Mouse (Mus musculus) testis, adult 2 months (tissue): Measurements from ENCODE around the gene Chek1.

ENCODE experiments used
- CTCF ChIP-seq: fragments of 200-500 bp; IDR thresholded peaks from 2 replicates; pipeline ENCODE4 v1.5.1; 2012; ENCODE audit warnings: low read depth, mild to moderate bottlenecking, inconsistent platforms, low read length, moderate library complexity; ENCODE audit not compliant: control insufficient read depth, insufficient read depth, insufficient replicate concordance
- POLR2A ChIP-seq: fragments of 200-500 bp; IDR thresholded peaks from 2 replicates; pipeline ENCODE4 v1.6.1; 2012; ENCODE audit warnings: low read depth, mild to moderate bottlenecking, inconsistent platforms, low read length, moderate library complexity; ENCODE audit not compliant: control insufficient read depth

- no peak for TF ChIP-seq POLR2A
- no peak for TF ChIP-seq CTCF
These were observed 20.9 kb downstream of the Chek1 start for GRCm38 (mm10) chr9:36705923-36706322.
